Comparison of ENCODE assay signal across 27 mouse cellular contexts in genomic region chr2:124070664-124071063, GRCm38 (mm10). TPM values are rescaled to one million over a fixed set of nuclear protein-coding genes. Genes with fewer than 3 reads are reported as not detected.
DNase-seq lines count a peak whose midpoint lies in the region; ATAC-seq lines count a peak whose summit lies in the region.
"Had no signal": no experiment of that assay in that cellular context is flagged by ENCODE, and none has a peak within 500 bp of the region (broad histone marks: within the 10 kb centered on the region; RNA-seq: fewer than 3 reads in every experiment).

No protein-coding gene starts in this region.

- H3K9me3 ChIP-seq in kidney, embryonic 14.5 days (ENCODE audit: control insufficient read depth, low read length): no peaks in the 10 kb centered on the region
- H3K9me3 ChIP-seq: forebrain, embryonic 13.5 days; heart, embryonic 13.5 days; hindbrain, embryonic 15.5 days; midbrain, embryonic 10.5 days; stomach, embryonic 15.5 days had no signal

- no peak overlapping the region for H3K4me2 ChIP-seq in kidney, embryonic 14.5 days (replicated peaks; ENCODE audit: low read depth, low read length)
- H3K4me2 ChIP-seq: forebrain, embryonic 13.5 days; heart, embryonic 13.5 days; hindbrain, embryonic 15.5 days; stomach, embryonic 15.5 days had no signal

- H3K4me1 ChIP-seq in kidney, embryonic 14.5 days (ENCODE audit: control insufficient read depth, insufficient read depth, low read length): no peaks in the 10 kb centered on the region
- H3K4me1 ChIP-seq: forebrain, embryonic 13.5 days; hindbrain, embryonic 15.5 days; midbrain, embryonic 10.5 days; stomach, embryonic 15.5 days had no signal

- no peak for DNase-seq in kidney, postnatal 4 days
- peak; percentile 42 for DNase-seq in MN1 (ENCODE audit: low spot score)
- peak; percentile 69 for DNase-seq in mesoderm, embryonic 11.5 days (ENCODE audit: low read depth, low spot score)
- DNase-seq in retina, embryonic 14.5 days (ENCODE audit: low spot score): peak; percentile 17
- DNase-seq in left cerebral cortex, adult 18-20 months (ENCODE audit: low spot score in 2 of 2): no peak
- DNase-seq in cerebellum, adult 11-12 months: no peak
- DNase-seq: adrenal gland, postnatal 10 days; cerebellum, adult 9-10 months; gastrocnemius, postnatal 10 days; heart, postnatal 10 days; kidney, adult 2 months; layer of hippocampus, postnatal 36 days; liver; lung, adult 2 months; lung, postnatal 10 days; right cerebral cortex, postnatal 25 days; thymus, postnatal 14 days had no signal

- H3K36me3 ChIP-seq in kidney, embryonic 14.5 days (ENCODE audit: control insufficient read depth, insufficient read depth, low read length): no peaks in the 10 kb centered on the region
- H3K36me3 ChIP-seq: heart, embryonic 13.5 days; hindbrain, embryonic 15.5 days; midbrain, embryonic 10.5 days; stomach, embryonic 15.5 days had no signal

- 18% methylated on average over 2 of the region's 2 CpGs for WGBS in kidney, embryonic 14.5 days

- ATAC-seq in kidney, embryonic 14.5 days (ENCODE audit: low FRiP score, low TSS enrichment): peak; percentile 90
- ATAC-seq: forebrain, embryonic 13.5 days; midbrain, embryonic 16.5 days had no signal

- no peaks in the 10 kb centered on the region for H3K27me3 ChIP-seq in kidney, embryonic 14.5 days (ENCODE audit: control insufficient read depth, insufficient read depth, low read length)
- H3K27me3 ChIP-seq: CH12.LX; forebrain, embryonic 13.5 days; heart, embryonic 13.5 days; hindbrain, embryonic 15.5 days; stomach, embryonic 15.5 days had no signal

- no peak overlapping the region for H3K9ac ChIP-seq in kidney, embryonic 14.5 days (ENCODE audit: low read depth, low read length)
- H3K9ac ChIP-seq: forebrain, embryonic 13.5 days; heart, embryonic 13.5 days; hindbrain, embryonic 15.5 days; liver, embryonic 14.5 days; stomach, embryonic 15.5 days had no signal

- H3K4me3 ChIP-seq in kidney, embryonic 14.5 days (ENCODE audit: low read length): no peak overlapping the region
- H3K4me3 ChIP-seq: forebrain, embryonic 13.5 days; heart, embryonic 13.5 days; hindbrain, embryonic 15.5 days; midbrain, embryonic 10.5 days; stomach, embryonic 15.5 days had no signal

- H3K27ac ChIP-seq in kidney, embryonic 14.5 days (ENCODE audit: low read depth, low read length): no peak overlapping the region
- H3K27ac ChIP-seq: forebrain, embryonic 13.5 days; heart, embryonic 13.5 days; hindbrain, embryonic 15.5 days; liver, embryonic 14.5 days; midbrain, embryonic 10.5 days; stomach, embryonic 15.5 days had no signal

RNA-seq across cellular contexts. Expression of gene Sema6d, which starts 19.1 kb away (rescaled TPM):
- polyA plus RNA-seq in kidney, embryonic 14.5 days (2014; fragmentation: Nextera tagmentation; extraction: Ambion mirVana): 8.3 and 11.8 TPM in 2 replicates
- total RNA-seq in left cerebral cortex, adult 18-20 months (2021): 10 to 100 TPM; 44.1 to 44.7 TPM
- total RNA-seq: CH12.LX; hematopoietic stem cell, adult 5-6 weeks had no signal

Comparison
In these comparisons a context has a peak if more than half of its experiments do, and no peak if none do; other contexts are left out.
1. DNase-seq: peak in MN1 (single experiment), mesoderm, embryonic 11.5 days (single experiment) and retina, embryonic 14.5 days (single experiment); none in kidney, postnatal 4 days (0 of 2), left cerebral cortex, adult 18-20 months (0 of 2) and cerebellum, adult 11-12 months (single experiment).